Mouse (Mus musculus): ENCODE measurements around the gene Gm11555. TPM values are rescaled to one million over a fixed set of nuclear protein-coding genes. Genes with fewer than 3 reads are reported as not detected.
"Not testable (repeated sequence)": the region's sequence is repeated elsewhere in the genome, so short reads cannot be mapped to it uniquely, and the experiment has no call there.

Gm11555 gene
- not detected in 2 replicates for polyA plus RNA-seq (2016; fragmentation: Nextera tagmentation; extraction: Ambion mirVana)

DNA sequence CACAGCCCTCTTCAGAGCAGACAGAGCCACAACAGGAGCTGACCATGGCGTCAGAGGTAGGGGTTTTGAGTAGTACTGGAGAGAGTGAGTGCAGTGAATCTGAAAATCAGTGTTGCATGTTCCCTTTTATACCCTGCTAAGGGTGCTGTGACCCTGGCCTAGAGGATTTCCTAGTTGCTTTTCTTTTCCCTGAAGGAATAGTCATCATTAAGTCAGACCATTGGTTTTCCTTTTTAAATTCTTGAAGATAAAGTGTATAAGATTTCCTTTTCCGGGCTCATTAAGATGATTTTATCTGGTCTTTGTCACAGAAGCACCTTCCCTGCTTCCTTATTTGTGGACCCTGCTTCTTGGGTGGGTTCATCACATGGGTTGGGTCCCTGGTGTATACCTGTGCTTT lies at the start of gene Gm11555:
Gm11555 (minus strand) TSS at position 101 of the 400 bp plus-strand sequence.
- no peaks in the 10 kb centered on the region for H3K27me3 ChIP-seq
- H3K36me3 ChIP-seq, result no peaks in the 10 kb centered on the region
- no peak within 1 kb of the TSS for H3K4me2 ChIP-seq
- no peaks in the 10 kb centered on the region for H3K4me1 ChIP-seq (replicated peaks)
- H3K9ac ChIP-seq (replicated peaks), result no peak within 1 kb of the TSS
- no peak within 1 kb of the TSS for H3K27ac ChIP-seq
- H3K9me3 ChIP-seq, result no peaks in the 10 kb centered on the region
- no peak within 1 kb of the TSS for H3K4me3 ChIP-seq (replicated peaks)
- ATAC-seq (ENCODE audit: insufficient number of reproducible peaks, insufficient read depth, low FRiP score, low TSS enrichment, low read depth), result no peak
- WGBS, result 78% methylated on average over 2 of the region's 2 CpGs

DNA sequence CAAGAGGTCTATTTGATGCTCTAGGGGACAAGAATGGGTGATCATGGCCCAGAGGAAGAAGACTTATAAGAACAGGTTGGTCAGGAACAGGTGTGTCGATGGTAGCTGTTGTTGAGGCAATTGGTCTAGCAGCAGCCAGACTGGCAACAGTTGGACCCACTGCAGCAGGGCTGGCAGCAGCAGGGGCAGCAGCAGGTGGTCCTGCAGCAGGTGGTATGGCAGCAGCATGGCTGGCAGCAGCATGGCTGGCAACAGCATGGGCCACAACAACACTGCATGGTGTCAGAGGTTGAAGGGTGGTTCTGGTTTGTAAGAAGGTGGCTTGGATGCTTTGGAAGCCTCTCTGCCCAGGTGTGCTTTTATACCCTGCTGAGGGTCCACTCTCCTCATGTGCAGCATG lies 40.4 kb upstream of the Gm11555 start, which contains the start of gene Gm14190:
Gm14190 (minus strand) TSS at position 278 of the 400 bp plus-strand sequence.
- H3K9ac ChIP-seq (replicated peaks), result no peak within 1 kb of the TSS
- H3K9me3 ChIP-seq, result no peaks in the 10 kb centered on the region
- 84% methylated on average over 1 of the region's 1 CpGs for WGBS

DNA sequence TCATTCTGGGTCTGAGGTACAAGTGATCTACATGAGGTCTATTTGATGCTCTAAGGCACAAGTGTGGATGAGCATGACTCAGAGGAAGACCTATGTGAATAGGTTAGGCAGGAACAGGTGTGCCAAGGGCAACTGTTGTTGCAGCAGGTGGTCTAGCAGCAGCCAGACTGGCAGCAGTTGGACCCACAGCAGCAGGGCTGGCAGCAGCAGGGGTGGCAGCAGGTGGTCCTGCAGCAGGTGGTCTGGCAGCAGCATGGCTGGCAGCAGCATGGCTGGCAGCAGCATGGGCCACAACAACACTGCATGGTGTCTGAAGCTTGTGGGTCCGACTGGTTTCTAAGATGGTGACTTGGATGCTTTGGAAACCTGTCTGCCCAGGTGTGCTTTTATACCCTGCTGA lies 35.2 kb upstream of the Gm11555 start:
- not testable (repeated sequence) for H3K27ac ChIP-seq; H3K36me3 ChIP-seq; H3K27me3 ChIP-seq; H3K9me3 ChIP-seq; H3K4me2 ChIP-seq; H3K9ac ChIP-seq (replicated peaks); ATAC-seq (ENCODE audit: insufficient number of reproducible peaks, insufficient read depth, low FRiP score, low TSS enrichment, low read depth); H3K4me3 ChIP-seq (replicated peaks); H3K4me1 ChIP-seq (replicated peaks)
- 66% methylated on average over 1 of the region's 1 CpGs for WGBS

More for the DNA sequence above, 40.4 kb upstream of the Gm11555 start, which contains the start of gene Gm14190:
- Histone ChIP-seq H3K4me2 (no peak within 1 kb of the TSS), H3K4me3 (replicated peaks) (no peak within 1 kb of the TSS), H3K27ac (no peak within 1 kb of the TSS), H3K4me1 (replicated peaks) (no peaks in the 10 kb centered on the region), H3K27me3 (no peaks in the 10 kb centered on the region), H3K36me3 (no peaks in the 10 kb centered on the region)
- no peak for ATAC-seq (ENCODE audit: insufficient number of reproducible peaks, insufficient read depth, low FRiP score, low TSS enrichment, low read depth)

DNA sequence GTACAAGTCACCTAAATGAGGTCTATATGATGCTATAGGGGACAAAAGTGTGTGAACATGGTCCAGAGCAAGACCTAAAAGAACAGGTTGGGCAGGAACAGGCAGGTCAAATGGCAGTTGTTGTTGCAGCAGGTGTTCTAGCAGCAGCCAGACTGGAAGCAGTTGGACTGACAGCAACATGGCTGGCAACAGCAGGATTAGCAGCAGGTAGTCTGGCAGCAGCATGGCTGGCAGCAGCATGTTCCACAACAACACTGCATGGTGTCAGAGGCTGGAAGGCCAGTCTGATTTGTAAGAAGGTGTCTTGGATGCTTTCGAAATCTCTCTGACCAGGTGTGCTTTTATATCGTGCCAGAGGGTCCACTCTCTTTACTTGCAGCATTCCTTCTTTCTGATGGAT lies 33.4 kb upstream of the Gm11555 start:
- H3K9ac ChIP-seq (replicated peaks), result no peak overlapping the region
- no peak overlapping the region for H3K4me3 ChIP-seq (replicated peaks)
- H3K4me1 ChIP-seq (replicated peaks), result no peaks in the 10 kb centered on the region
- WGBS, result 90% methylated on average over 2 of the region's 2 CpGs
- H3K36me3 ChIP-seq, result no peaks in the 10 kb centered on the region
- H3K9me3 ChIP-seq, result no peaks in the 10 kb centered on the region
- ATAC-seq (ENCODE audit: insufficient number of reproducible peaks, insufficient read depth, low FRiP score, low TSS enrichment, low read depth), result no peak
- no peak overlapping the region for H3K27ac ChIP-seq
- no peak overlapping the region for H3K4me2 ChIP-seq
- no peaks in the 10 kb centered on the region for H3K27me3 ChIP-seq

DNA sequence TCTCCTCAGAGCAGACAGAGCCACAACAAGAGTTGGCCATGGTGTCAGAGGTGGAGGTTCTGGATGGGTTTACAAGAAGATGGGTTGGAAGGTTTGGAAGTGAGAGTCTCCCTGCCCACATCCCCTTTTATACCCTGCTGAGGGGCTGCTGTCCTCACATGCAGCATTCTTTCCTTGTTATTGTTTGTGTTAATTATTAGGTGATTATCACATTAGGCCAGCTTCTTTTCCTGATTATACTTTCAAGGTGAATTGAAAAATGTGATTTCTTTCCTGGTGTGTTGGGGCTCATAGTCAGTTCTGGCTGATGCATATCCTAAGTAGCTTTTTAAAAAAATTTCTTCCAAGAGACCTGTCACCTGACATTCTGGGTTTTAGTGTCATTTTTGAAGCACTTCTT lies 15.8 kb upstream of the Gm11555 start, which contains the start of gene Krtap4-6:
Krtap4-6 (minus strand) TSS at position 101 of the 400 bp plus-strand sequence.
- H3K4me1 ChIP-seq (replicated peaks), result no peaks in the 10 kb centered on the region
- H3K4me2 ChIP-seq, result no peak within 1 kb of the TSS
- H3K36me3 ChIP-seq, result no peaks in the 10 kb centered on the region
- ATAC-seq (ENCODE audit: insufficient number of reproducible peaks, insufficient read depth, low FRiP score, low TSS enrichment, low read depth), result no peak
- H3K9ac ChIP-seq (replicated peaks), result no peak within 1 kb of the TSS
- H3K27ac ChIP-seq, result no peak within 1 kb of the TSS
- H3K27me3 ChIP-seq, result 0 out of 2 replicates have a peak, but pooled peaks cover 3% of the 10 kb centered on the region
- no peak within 1 kb of the TSS for H3K4me3 ChIP-seq (replicated peaks)
- no peaks in the 10 kb centered on the region for H3K9me3 ChIP-seq

DNA sequence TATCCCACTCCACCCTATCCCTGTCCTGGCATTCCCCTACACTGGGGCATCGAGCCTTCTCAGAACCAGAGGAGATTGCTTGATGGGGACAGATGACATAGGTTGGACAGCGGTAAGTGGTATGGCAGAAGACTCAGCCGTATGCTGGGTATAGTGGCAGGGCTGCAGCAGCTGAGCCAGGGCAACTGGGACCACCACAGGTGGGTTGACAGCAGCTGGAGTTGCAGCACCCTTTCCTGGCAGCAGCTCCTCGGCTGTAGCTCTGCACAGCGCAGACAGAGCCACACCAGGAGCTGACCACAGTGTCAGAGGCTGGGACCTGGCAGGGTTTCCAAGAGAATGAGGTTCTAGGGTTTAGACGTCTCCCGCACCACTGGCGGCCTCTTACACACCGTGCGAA lies 12.8 kb upstream of the Gm11555 start:
- no peak overlapping the region for H3K4me2 ChIP-seq

DNA sequence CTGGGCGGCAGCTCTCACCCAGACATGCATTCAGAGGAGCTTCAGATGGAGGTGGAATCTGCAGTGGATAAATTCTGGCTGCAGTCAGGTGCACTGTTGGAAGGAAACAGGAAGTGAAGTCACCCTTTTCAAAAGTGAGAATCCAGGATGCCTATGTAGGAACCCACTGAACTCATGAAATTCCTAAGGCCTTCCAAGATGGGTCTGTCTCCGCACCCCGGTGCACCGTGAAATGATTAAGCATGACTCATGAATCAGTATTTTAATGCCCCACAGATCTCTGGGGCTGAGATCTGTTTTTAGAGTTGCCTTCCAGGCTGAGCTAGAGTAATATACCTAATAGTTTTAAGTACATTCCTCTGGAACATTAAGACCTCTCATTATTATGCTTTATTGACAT lies 9.2 kb upstream of the Gm11555 start:
- Histone ChIP-seq H3K9me3 (no peaks in the 10 kb centered on the region), H3K4me2 (no peak overlapping the region), H3K36me3 (no peaks in the 10 kb centered on the region), H3K9ac (replicated peaks) (no peak overlapping the region), H3K4me3 (replicated peaks) (no peak overlapping the region), H3K27ac (no peak overlapping the region), H3K27me3 (0 out of 2 replicates have a peak, but pooled peaks cover 3% of the 10 kb centered on the region), H3K4me1 (replicated peaks) (no peaks in the 10 kb centered on the region)
- ATAC-seq (ENCODE audit: insufficient number of reproducible peaks, insufficient read depth, low FRiP score, low TSS enrichment, low read depth), result no peak
- 87% methylated on average over 4 of the region's 4 CpGs for WGBS

More for the DNA sequence above, 12.8 kb upstream of the Gm11555 start:
- Histone ChIP-seq H3K36me3 (no peaks in the 10 kb centered on the region), H3K4me1 (replicated peaks) (no peaks in the 10 kb centered on the region), H3K9me3 (no peaks in the 10 kb centered on the region), H3K27ac (no peak overlapping the region), H3K27me3 (0 out of 2 replicates have a peak, but pooled peaks cover 3% of the 10 kb centered on the region), H3K9ac (replicated peaks) (no peak overlapping the region), H3K4me3 (replicated peaks) (no peak overlapping the region)
- WGBS, result 82% methylated on average over 10 of the region's 10 CpGs
- no peak for ATAC-seq (ENCODE audit: insufficient number of reproducible peaks, insufficient read depth, low FRiP score, low TSS enrichment, low read depth)

DNA sequence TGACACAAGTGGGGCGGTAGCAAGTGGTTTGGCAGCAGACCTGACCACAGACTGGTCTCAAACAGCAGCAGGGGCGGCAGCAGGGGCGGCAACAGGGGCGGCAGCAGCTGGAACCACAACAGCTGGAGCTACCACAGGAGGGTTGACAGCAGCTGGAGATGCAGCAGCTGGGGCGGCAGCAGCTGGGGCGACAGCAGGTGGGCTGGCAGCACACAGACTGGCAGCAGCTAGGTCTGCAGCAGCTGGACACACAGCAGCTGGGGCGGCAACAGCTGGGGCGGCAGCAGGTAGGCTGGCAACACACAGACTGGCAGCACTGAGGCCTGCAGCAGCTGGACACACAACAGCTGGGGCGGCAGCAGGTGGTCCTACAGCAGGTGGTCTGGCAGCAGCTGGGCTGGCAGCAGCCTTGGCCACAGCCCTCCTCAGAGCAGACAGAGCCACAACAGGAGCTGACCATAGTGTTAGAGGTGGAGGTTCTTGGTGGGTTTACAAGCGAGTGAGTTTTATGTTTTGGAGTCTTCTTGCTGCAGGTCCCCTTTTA lies 8.5 kb upstream of the Gm11555 start, which contains the start of gene Gm11563:
Gm11563 (minus strand) TSS at position 494 of the 544 bp plus-strand sequence.
- 65% methylated on average over 10 of the region's 10 CpGs for WGBS
- not testable (repeated sequence) for H3K36me3 ChIP-seq; H3K27ac ChIP-seq; ATAC-seq (ENCODE audit: insufficient number of reproducible peaks, insufficient read depth, low FRiP score, low TSS enrichment, low read depth); H3K4me3 ChIP-seq (replicated peaks); H3K27me3 ChIP-seq; H3K9me3 ChIP-seq; H3K4me2 ChIP-seq; H3K4me1 ChIP-seq (replicated peaks); H3K9ac ChIP-seq (replicated peaks)

DNA sequence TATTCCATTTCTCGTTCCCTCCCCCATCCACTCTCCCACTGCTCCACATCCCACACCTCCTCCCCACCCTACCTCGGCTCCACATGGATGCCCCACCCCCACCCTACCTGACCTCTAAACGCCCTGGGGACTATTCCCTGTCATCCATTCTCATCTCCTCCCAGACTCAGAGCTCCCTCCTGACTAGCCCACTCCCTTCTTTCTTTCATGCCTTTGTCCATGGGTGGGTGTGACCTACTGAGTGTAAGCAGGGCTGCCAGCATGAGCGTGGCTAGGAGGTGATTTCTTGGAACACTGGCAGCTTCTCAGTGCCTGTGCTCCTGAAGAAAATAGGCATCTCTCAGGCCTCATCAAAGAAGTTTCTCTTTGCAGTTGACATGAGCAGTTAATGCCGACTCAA lies 7.0 kb upstream of the Gm11555 start:
- Histone ChIP-seq H3K9ac (replicated peaks) (no peak overlapping the region), H3K27ac (no peak overlapping the region), H3K9me3 (no peaks in the 10 kb centered on the region), H3K4me3 (replicated peaks) (no peak overlapping the region), H3K27me3 (no peaks in the 10 kb centered on the region), H3K36me3 (no peaks in the 10 kb centered on the region), H3K4me1 (replicated peaks) (no peaks in the 10 kb centered on the region), H3K4me2 (no peak overlapping the region)
- WGBS, result 46% methylated on average over 5 of the region's 5 CpGs
- no peak for ATAC-seq (ENCODE audit: insufficient number of reproducible peaks, insufficient read depth, low FRiP score, low TSS enrichment, low read depth)

DNA sequence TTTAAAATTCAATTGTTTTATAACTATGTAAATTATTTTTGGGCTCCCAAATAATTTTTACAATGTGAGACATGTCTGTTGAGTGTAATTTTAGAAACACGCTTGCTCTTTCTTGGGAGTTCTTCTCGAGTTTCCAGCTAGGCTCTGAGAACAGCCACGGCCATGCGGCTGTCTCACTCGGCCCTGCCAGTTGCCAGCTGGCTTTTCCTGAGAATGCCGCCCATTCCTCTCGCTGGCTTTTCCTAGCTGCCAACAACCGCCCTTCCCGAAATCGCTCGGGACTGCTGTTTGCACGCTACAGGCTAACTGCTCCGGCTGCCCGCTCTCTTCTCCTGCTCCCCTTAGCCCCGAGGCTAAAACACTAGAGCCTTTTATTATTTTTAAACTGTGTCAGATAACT lies 3.6 kb downstream of the Gm11555 start:
- WGBS, result 83% methylated on average over 15 of the region's 15 CpGs
- no peak overlapping the region for H3K4me2 ChIP-seq
- H3K4me1 ChIP-seq (replicated peaks), result 0 out of 2 replicates have a peak, but pooled peaks cover 1% of the 10 kb centered on the region
- H3K4me3 ChIP-seq (replicated peaks), result no peak overlapping the region
- ATAC-seq (ENCODE audit: insufficient number of reproducible peaks, insufficient read depth, low FRiP score, low TSS enrichment, low read depth), result no peak
- peaks cover 3% of the 10 kb centered on the region; the same call in 1 of the 2 replicates for H3K27me3 ChIP-seq
- H3K36me3 ChIP-seq, result no peaks in the 10 kb centered on the region
- no peak overlapping the region for H3K9ac ChIP-seq (replicated peaks)
- H3K27ac ChIP-seq, result no peak overlapping the region
- H3K9me3 ChIP-seq, result no peaks in the 10 kb centered on the region

DNA sequence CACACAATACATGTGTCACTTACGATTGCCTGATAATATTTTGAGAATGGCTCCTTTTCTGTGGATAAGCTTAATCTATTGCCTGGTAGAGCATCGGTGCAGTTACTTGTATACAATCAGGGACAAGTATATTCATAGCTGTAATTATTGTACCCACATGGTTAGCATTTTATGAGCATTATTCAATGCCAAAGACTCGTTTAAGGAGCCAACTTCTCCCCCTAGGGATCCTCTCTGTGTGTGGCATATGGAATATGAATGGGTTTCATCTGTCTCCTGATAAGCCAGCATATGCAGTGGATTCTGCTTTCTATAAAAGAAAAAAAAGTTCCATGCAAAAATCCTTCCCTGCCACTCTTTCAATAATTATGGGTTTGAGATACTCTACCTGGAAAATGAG lies 5.7 kb downstream of the Gm11555 start:
- no peak overlapping the region for H3K9ac ChIP-seq (replicated peaks)
- H3K4me2 ChIP-seq, result no peak overlapping the region
- H3K36me3 ChIP-seq, result no peaks in the 10 kb centered on the region
- 72% methylated on average over 3 of the region's 3 CpGs for WGBS
- no peak for ATAC-seq (ENCODE audit: insufficient number of reproducible peaks, insufficient read depth, low FRiP score, low TSS enrichment, low read depth)
- H3K4me1 ChIP-seq (replicated peaks), result peaks cover 2% of the 10 kb centered on the region; the same call in 1 of the 2 replicates
- H3K4me3 ChIP-seq (replicated peaks), result no peak overlapping the region
- H3K27me3 ChIP-seq, result peaks cover 3% of the 10 kb centered on the region; the same call in 1 of the 2 replicates
- H3K27ac ChIP-seq, result no peak overlapping the region
- no peaks in the 10 kb centered on the region for H3K9me3 ChIP-seq

DNA sequence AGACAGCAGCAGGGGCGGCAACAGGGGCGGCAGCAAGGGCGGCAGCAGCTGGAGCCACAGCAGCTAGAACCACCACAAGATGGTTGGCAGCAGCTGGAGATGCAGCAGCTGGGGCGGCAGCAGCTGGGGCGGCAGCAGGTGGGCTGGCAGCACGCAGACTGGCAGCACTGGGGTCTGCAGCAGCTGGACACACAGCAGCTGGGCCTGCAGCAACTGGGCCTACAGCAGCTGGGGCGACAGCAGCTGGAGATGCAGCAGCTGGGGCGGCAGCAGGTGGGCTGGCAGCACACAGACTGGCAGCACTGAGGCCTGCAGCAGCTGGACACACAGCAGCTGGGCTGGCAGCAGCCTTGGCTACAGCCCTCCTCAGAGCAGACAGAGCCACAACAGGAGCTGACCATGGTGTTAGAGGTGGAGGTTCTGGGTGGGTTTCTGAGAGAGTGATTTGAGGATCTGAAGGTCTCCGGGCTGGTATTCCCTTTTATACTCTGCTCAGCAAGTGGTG lies 6.3 kb downstream of the Gm11555 start, which contains the start of gene Krtap4-7:
Krtap4-7 (minus strand) TSS at position 455 of the 505 bp plus-strand sequence.
- H3K9ac ChIP-seq (replicated peaks); H3K27me3 ChIP-seq; H3K4me3 ChIP-seq (replicated peaks); ATAC-seq (ENCODE audit: insufficient number of reproducible peaks, insufficient read depth, low FRiP score, low TSS enrichment, low read depth); H3K27ac ChIP-seq; H3K36me3 ChIP-seq; H3K9me3 ChIP-seq; H3K4me2 ChIP-seq; H3K4me1 ChIP-seq (replicated peaks): not testable (repeated sequence)
- WGBS, result 77% methylated on average over 9 of the region's 9 CpGs

Measured in limb, embryonic 12.5 days (tissue).